Mouse (Mus musculus): ENCODE data around the gene Scn11a. TPM values are rescaled to one million over a fixed set of nuclear protein-coding genes. Genes with fewer than 3 reads are reported as not detected.

The Scn11a gene
- polyA plus RNA-seq, 1 experiment = 0.26 TPM

DNA sequence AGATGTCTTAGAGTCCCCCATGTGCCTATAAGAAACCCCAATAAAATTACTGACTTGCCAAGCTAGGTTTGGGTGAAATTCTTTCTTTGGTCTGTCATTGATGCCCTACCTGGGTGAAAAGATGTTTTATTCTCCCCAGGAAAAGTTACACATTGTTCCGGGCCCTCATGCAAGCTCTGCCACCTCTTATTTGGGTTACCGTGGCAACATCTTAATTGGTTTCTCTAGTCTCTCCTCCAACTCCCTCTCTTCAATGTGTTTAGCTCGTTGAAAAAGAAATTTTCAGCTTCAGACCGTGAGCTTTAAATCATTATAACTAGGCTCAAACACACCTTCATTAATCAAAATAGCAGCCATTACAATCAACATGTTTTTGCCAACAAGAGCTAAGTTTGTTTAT lies 28.5 kb downstream of the Scn11a start:
- Histone ChIP-seq H3K27me3 (ENCODE audit: control insufficient read depth, insufficient read depth, low read length) (no peaks in the 10 kb centered on the region), H3K27ac (ENCODE audit: control insufficient read depth, insufficient read depth, low read depth, low read length) (no peak overlapping the region), H3K4me3 (ENCODE audit: control insufficient read depth, low read depth, low read length) (no peak overlapping the region), H3K36me3 (ENCODE audit: control insufficient read depth, insufficient read depth, low read length) (no peaks in the 10 kb centered on the region), H3K4me1 (ENCODE audit: control insufficient read depth, insufficient read depth, low read length) (no peaks in the 10 kb centered on the region)
- TF ChIP-seq POLR2A (IDR thresholded peaks at IDR 0.05; ENCODE audit: control insufficient read depth, low read depth, low read length) (no peak), CTCF (IDR thresholded peaks at IDR 0.05; ENCODE audit: control insufficient read depth, insufficient read depth, insufficient replicate concordance, low read depth, low read length) (no peak)

DNA sequence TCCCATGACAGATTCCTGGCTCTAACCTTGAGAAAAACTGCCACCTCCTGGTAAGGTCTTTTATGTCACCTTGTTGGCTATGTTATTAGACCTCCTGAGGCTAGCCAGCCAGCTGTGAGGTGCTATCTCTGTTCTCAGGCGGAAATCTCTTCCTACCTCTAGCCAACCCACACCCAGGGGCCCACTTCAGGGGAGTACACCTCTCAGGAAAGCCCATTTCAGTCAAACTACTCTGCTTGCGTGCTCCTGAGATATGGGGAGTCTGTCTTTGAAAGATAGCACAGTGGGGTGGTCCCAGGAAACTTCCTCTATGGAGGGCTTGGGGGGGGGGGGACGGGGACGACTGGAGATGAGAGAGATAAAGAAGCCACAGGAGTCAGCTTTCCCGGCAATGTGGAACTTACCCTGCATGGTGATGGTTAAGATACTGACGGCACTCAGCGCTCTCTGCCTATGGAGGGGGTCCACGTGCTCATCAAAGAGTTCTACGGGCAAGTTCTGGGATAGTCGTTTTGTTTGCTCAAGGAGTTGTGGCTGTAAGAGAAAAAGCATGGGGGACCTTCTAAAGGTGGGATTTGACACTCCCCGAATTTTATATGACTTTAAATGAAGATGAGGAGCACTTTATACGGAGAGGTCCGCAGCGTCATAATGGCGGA lies 29.9 kb downstream of the Scn11a start:
- no peaks in the 10 kb centered on the region for H3K4me1 ChIP-seq (ENCODE audit: control insufficient read depth, insufficient read depth, low read length)
- no peak for TF ChIP-seq CTCF (IDR thresholded peaks at IDR 0.05; ENCODE audit: control insufficient read depth, insufficient read depth, insufficient replicate concordance, low read depth, low read length)
- TF ChIP-seq POLR2A (IDR thresholded peaks at IDR 0.05; ENCODE audit: control insufficient read depth, low read depth, low read length) = no peak
- H3K27me3 ChIP-seq (ENCODE audit: control insufficient read depth, insufficient read depth, low read length) = no peaks in the 10 kb centered on the region
- H3K4me3 ChIP-seq (ENCODE audit: control insufficient read depth, low read depth, low read length) = no peak overlapping the region
- H3K36me3 ChIP-seq (ENCODE audit: control insufficient read depth, insufficient read depth, low read length) = no peaks in the 10 kb centered on the region
- no peak overlapping the region for H3K27ac ChIP-seq (ENCODE audit: control insufficient read depth, insufficient read depth, low read depth, low read length)

DNA sequence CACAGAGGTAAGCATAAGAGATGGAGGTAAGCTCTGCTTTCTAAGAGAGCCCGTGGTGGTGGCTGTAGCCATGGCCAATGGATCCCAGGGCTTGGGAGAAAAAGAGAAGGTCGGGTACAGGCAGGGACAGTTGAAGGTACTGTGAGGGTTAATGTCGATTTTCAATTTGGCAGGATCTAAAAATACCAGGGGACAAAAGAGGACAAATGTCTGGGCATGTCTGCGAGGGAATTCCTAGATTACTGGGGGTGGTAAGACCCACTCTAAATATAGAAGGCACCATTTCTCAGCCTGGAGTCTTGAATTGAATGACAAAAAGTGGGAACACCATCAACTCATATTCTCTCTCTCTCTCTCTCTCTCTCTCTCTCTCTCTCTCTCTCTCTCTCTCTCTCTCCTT lies 30.8 kb downstream of the Scn11a start:
- H3K36me3 ChIP-seq (ENCODE audit: control insufficient read depth, insufficient read depth, low read length) = no peaks in the 10 kb centered on the region
- no peak overlapping the region for H3K27ac ChIP-seq (ENCODE audit: control insufficient read depth, insufficient read depth, low read depth, low read length)
- no peak overlapping the region for H3K4me3 ChIP-seq (ENCODE audit: control insufficient read depth, low read depth, low read length)
- no peaks in the 10 kb centered on the region for H3K27me3 ChIP-seq (ENCODE audit: control insufficient read depth, insufficient read depth, low read length)
- no peaks in the 10 kb centered on the region for H3K4me1 ChIP-seq (ENCODE audit: control insufficient read depth, insufficient read depth, low read length)
- TF ChIP-seq POLR2A (IDR thresholded peaks at IDR 0.05; ENCODE audit: control insufficient read depth, low read depth, low read length) (no peak), CTCF (IDR thresholded peaks at IDR 0.05; ENCODE audit: control insufficient read depth, insufficient read depth, insufficient replicate concordance, low read depth, low read length) (no peak)

DNA sequence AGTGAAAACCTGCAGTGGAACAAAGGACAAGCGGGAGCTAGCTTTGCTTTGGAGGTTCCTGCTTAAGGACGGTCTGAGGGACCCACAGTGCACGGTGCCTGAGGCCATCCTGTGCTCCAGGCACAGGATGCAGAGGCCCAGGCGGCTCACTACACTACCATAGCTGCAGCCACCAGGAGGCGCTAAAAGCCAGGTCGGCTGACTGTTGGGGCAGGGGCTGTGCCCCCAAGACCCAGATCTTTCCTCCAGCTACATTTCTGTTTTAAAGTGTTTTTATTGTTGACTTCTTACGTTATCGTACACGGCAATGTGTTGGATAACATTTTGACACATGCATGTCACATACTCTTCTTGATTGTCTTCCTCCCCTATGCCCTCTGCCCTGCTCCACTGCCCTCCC lies 32.8 kb downstream of the Scn11a start:
- Histone ChIP-seq H3K4me1 (ENCODE audit: control insufficient read depth, insufficient read depth, low read length) (no peaks in the 10 kb centered on the region), H3K27ac (ENCODE audit: control insufficient read depth, insufficient read depth, low read depth, low read length) (no peak overlapping the region), H3K36me3 (ENCODE audit: control insufficient read depth, insufficient read depth, low read length) (no peaks in the 10 kb centered on the region), H3K27me3 (ENCODE audit: control insufficient read depth, insufficient read depth, low read length) (no peaks in the 10 kb centered on the region), H3K4me3 (ENCODE audit: control insufficient read depth, low read depth, low read length) (peak overlapping the region; percentile 12; the same call in 1 of the 2 replicates)
- peak; percentile 78 for TF ChIP-seq CTCF (IDR thresholded peaks at IDR 0.05; ENCODE audit: control insufficient read depth, insufficient read depth, insufficient replicate concordance, low read depth, low read length)
- no peak for TF ChIP-seq POLR2A (IDR thresholded peaks at IDR 0.05; ENCODE audit: control insufficient read depth, low read depth, low read length)

DNA sequence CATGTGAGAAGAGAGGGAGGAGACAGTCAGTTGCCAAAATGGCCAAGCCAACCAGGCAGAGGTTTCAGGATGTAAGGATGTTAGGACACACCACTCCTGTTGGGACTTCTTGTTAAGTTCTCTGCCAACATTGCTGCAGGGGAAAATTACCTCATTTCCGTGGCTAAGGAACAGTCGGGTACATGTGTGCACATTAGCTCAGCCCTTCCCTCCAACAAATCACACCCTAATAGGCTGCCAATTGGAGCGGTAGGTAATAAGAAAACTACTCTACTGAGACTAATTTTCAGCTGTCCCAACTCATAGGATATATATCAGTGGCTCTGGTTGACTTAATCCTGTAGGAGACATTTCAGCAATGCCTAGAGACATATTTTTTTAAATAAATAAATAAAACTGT lies 44.4 kb downstream of the Scn11a start:
- H3K27ac ChIP-seq (ENCODE audit: control insufficient read depth, insufficient read depth, low read depth, low read length) = no peak overlapping the region
- H3K27me3 ChIP-seq (ENCODE audit: control insufficient read depth, insufficient read depth, low read length) = no peaks in the 10 kb centered on the region
- H3K4me3 ChIP-seq (ENCODE audit: control insufficient read depth, low read depth, low read length) = no peak overlapping the region
- TF ChIP-seq POLR2A (IDR thresholded peaks at IDR 0.05; ENCODE audit: control insufficient read depth, low read depth, low read length) (no peak), CTCF (IDR thresholded peaks at IDR 0.05; ENCODE audit: control insufficient read depth, insufficient read depth, insufficient replicate concordance, low read depth, low read length) (no peak)
- H3K36me3 ChIP-seq (ENCODE audit: control insufficient read depth, insufficient read depth, low read length) = no peaks in the 10 kb centered on the region
- H3K4me1 ChIP-seq (ENCODE audit: control insufficient read depth, insufficient read depth, low read length) = no peaks in the 10 kb centered on the region

DNA sequence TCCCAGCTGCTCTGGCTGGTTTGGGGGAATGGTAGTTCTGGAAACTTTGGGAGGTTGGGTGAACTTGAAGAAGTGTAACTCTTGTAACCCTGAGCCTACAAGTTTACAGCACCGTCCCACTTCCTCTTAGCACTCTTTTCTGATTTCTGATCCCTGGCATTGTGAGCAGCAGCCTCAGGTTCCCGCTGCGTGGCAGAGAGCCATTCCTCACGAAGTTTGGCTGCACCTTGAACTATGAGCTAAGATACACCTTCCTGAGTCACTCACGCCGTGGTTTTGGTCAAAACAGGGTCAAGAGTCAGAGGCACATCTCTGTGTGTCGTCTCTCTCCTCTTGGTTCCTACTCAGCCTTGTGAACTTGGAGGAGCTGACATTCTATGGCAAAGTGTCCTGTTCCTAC lies 48.6 kb downstream of the Scn11a start:
- no peak overlapping the region for H3K27ac ChIP-seq (ENCODE audit: control insufficient read depth, insufficient read depth, low read depth, low read length)
- no peaks in the 10 kb centered on the region for H3K4me1 ChIP-seq (ENCODE audit: control insufficient read depth, insufficient read depth, low read length)
- TF ChIP-seq POLR2A (IDR thresholded peaks at IDR 0.05; ENCODE audit: control insufficient read depth, low read depth, low read length) (no peak), CTCF (IDR thresholded peaks at IDR 0.05; ENCODE audit: control insufficient read depth, insufficient read depth, insufficient replicate concordance, low read depth, low read length) (no peak)
- H3K36me3 ChIP-seq (ENCODE audit: control insufficient read depth, insufficient read depth, low read length) = no peaks in the 10 kb centered on the region
- H3K4me3 ChIP-seq (ENCODE audit: control insufficient read depth, low read depth, low read length) = no peak overlapping the region
- H3K27me3 ChIP-seq (ENCODE audit: control insufficient read depth, insufficient read depth, low read length) = no peaks in the 10 kb centered on the region

DNA sequence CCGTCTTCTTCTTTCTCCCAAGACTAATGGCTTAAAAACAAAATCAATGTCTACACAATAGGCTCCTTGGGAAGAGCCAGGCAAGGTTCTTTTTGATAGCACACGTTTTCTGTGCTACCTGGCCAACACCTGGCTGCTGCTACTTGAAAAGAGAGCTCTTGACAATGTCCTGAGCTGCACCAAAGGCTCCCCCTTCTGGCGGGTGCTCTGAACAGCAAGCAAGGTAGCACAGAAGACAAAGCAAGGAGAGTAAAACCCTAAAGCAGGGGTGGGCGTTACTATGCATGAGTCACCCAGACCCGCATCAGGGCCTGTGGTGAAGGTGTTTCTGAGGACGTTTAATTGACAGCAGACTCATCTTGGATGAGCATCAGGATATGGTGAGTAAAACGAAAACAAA lies 56.7 kb downstream of the Scn11a start:
- H3K27ac ChIP-seq (ENCODE audit: control insufficient read depth, insufficient read depth, low read depth, low read length) = no peak overlapping the region
- no peak overlapping the region for H3K4me3 ChIP-seq (ENCODE audit: control insufficient read depth, low read depth, low read length)
- no peaks in the 10 kb centered on the region for H3K27me3 ChIP-seq (ENCODE audit: control insufficient read depth, insufficient read depth, low read length)
- no peak for TF ChIP-seq POLR2A (IDR thresholded peaks at IDR 0.05; ENCODE audit: control insufficient read depth, low read depth, low read length)
- TF ChIP-seq CTCF (IDR thresholded peaks at IDR 0.05; ENCODE audit: control insufficient read depth, insufficient read depth, insufficient replicate concordance, low read depth, low read length) = peak; percentile 47; the same call in 1 of the 2 replicates
- H3K4me1 ChIP-seq (ENCODE audit: control insufficient read depth, insufficient read depth, low read length) = no peaks in the 10 kb centered on the region; the same call in 1 of the 2 replicates
- no peaks in the 10 kb centered on the region for H3K36me3 ChIP-seq (ENCODE audit: control insufficient read depth, insufficient read depth, low read length)
